Mouse (Mus musculus): ENCODE measurements around the gene Tmcc2. TPM values are rescaled to one million over a fixed set of nuclear protein-coding genes. Genes with fewer than 3 reads are reported as not detected.

Gene Tmcc2
- polyA plus RNA-seq, 1 experiment: 6.0 TPM

GRCm38 (mm10) chr1:132322711-132323542, 68.2 kb downstream of the Tmcc2 start:
- Histone ChIP-seq H3K36me3 (ENCODE audit: control insufficient read depth, insufficient read depth, low read length) (peaks cover 3% of the 10 kb centered on the region; the same call in 1 of the 2 replicates), H3K27ac (ENCODE audit: insufficient read depth, low read depth, low read length) (peak overlapping the region; percentile 53), H3K4me1 (ENCODE audit: control insufficient read depth, insufficient read depth, low read length) (peaks cover 56% of the 10 kb centered on the region), H3K27me3 (replicated peaks; ENCODE audit: control insufficient read depth, insufficient read depth, low read length) (no peaks in the 10 kb centered on the region), H3K4me3 (ENCODE audit: insufficient read depth, low read depth, low read length) (no peak overlapping the region)
- TF ChIP-seq CTCF (conservative IDR thresholded peaks at IDR 0.05; ENCODE audit: insufficient read depth, insufficient read length, low read depth, low read length) (no peak), POLR2A (IDR thresholded peaks at IDR 0.05; ENCODE audit: low read depth, low read length) (no peak)
- 37% methylated on average over 13 of the region's 13 CpGs for WGBS
- DNase-seq: peak; percentile 82

GRCm38 (mm10) chr1:132321821-132322580, 69.1 kb downstream of the Tmcc2 start:
- H3K4me3 ChIP-seq (ENCODE audit: insufficient read depth, low read depth, low read length): no peak overlapping the region
- 61% methylated on average over 7 of the region's 7 CpGs for WGBS
- H3K27ac ChIP-seq (ENCODE audit: insufficient read depth, low read depth, low read length): 0 out of 2 replicates have a peak overlapping the region, but pooled peaks have one; percentile 7
- peaks cover 47% of the 10 kb centered on the region for H3K4me1 ChIP-seq (ENCODE audit: control insufficient read depth, insufficient read depth, low read length)
- TF ChIP-seq CTCF (conservative IDR thresholded peaks at IDR 0.05; ENCODE audit: insufficient read depth, insufficient read length, low read depth, low read length) (no peak), POLR2A (IDR thresholded peaks at IDR 0.05; ENCODE audit: low read depth, low read length) (no peak)
- H3K27me3 ChIP-seq (replicated peaks; ENCODE audit: control insufficient read depth, insufficient read depth, low read length): no peaks in the 10 kb centered on the region
- no peak for DNase-seq
- H3K36me3 ChIP-seq (ENCODE audit: control insufficient read depth, insufficient read depth, low read length): no peaks in the 10 kb centered on the region; the same call in 1 of the 2 replicates

- H3K4me3 ChIP-seq (ENCODE audit: insufficient read depth, low read depth, low read length): no peak overlapping the region
- H3K27me3 ChIP-seq (replicated peaks; ENCODE audit: control insufficient read depth, insufficient read depth, low read length): no peaks in the 10 kb centered on the region
- no peaks in the 10 kb centered on the region for H3K36me3 ChIP-seq (ENCODE audit: control insufficient read depth, insufficient read depth, low read length)
- H3K4me1 ChIP-seq (ENCODE audit: control insufficient read depth, insufficient read depth, low read length): peaks cover 37% of the 10 kb centered on the region
- 31% methylated on average over 5 of the region's 5 CpGs for WGBS
- DNase-seq: peak; percentile 95
- H3K27ac ChIP-seq (ENCODE audit: insufficient read depth, low read depth, low read length): 0 out of 2 replicates have a peak overlapping the region, but pooled peaks have one; percentile 0
- TF ChIP-seq POLR2A (IDR thresholded peaks at IDR 0.05; ENCODE audit: low read depth, low read length): no peak
These were observed 71.8 kb downstream of the Tmcc2 start for GRCm38 (mm10) chr1:132319242-132319641.

- Histone ChIP-seq H3K36me3 (ENCODE audit: control insufficient read depth, insufficient read depth, low read length) (no peaks in the 10 kb centered on the region), H3K4me3 (ENCODE audit: insufficient read depth, low read depth, low read length) (peak overlapping the region; percentile 79), H3K4me1 (ENCODE audit: control insufficient read depth, insufficient read depth, low read length) (peaks cover 36% of the 10 kb centered on the region), H3K27ac (ENCODE audit: insufficient read depth, low read depth, low read length) (peak overlapping the region; percentile 94), H3K27me3 (replicated peaks; ENCODE audit: control insufficient read depth, insufficient read depth, low read length) (no peaks in the 10 kb centered on the region)
- peak; percentile 28 for DNase-seq
- no peak for TF ChIP-seq CTCF (conservative IDR thresholded peaks at IDR 0.05; ENCODE audit: insufficient read depth, insufficient read length, low read depth, low read length)
- no peak for TF ChIP-seq POLR2A (IDR thresholded peaks at IDR 0.05; ENCODE audit: low read depth, low read length)
- WGBS: 34% methylated on average over 8 of the region's 8 CpGs
These were observed 72.9 kb downstream of the Tmcc2 start for GRCm38 (mm10) chr1:132317894-132318863.

GRCm38 (mm10) chr1:132317413-132317812, 73.7 kb downstream of the Tmcc2 start:
- DNase-seq: peak; percentile 81
- WGBS: 19% methylated on average over 4 of the region's 4 CpGs
- H3K27ac ChIP-seq (ENCODE audit: insufficient read depth, low read depth, low read length): peak overlapping the region; percentile 94
- H3K27me3 ChIP-seq (replicated peaks; ENCODE audit: control insufficient read depth, insufficient read depth, low read length): no peaks in the 10 kb centered on the region
- no peak for TF ChIP-seq CTCF (conservative IDR thresholded peaks at IDR 0.05; ENCODE audit: insufficient read depth, insufficient read length, low read depth, low read length)
- no peak for TF ChIP-seq POLR2A (IDR thresholded peaks at IDR 0.05; ENCODE audit: low read depth, low read length)
- H3K4me3 ChIP-seq (ENCODE audit: insufficient read depth, low read depth, low read length): peak overlapping the region; percentile 79
- H3K4me1 ChIP-seq (ENCODE audit: control insufficient read depth, insufficient read depth, low read length): peaks cover 37% of the 10 kb centered on the region
- no peaks in the 10 kb centered on the region for H3K36me3 ChIP-seq (ENCODE audit: control insufficient read depth, insufficient read depth, low read length)

GRCm38 (mm10) chr1:132316625-132316994, 74.5 kb downstream of the Tmcc2 start:
- H3K27ac ChIP-seq (ENCODE audit: insufficient read depth, low read depth, low read length): peak overlapping the region; percentile 94
- peak; percentile 23 for DNase-seq

More at GRCm38 (mm10) chr1:132316625-132316994, 74.5 kb downstream of the Tmcc2 start:
- peak overlapping the region; percentile 79 for H3K4me3 ChIP-seq (ENCODE audit: insufficient read depth, low read depth, low read length)
- no peaks in the 10 kb centered on the region for H3K27me3 ChIP-seq (replicated peaks; ENCODE audit: control insufficient read depth, insufficient read depth, low read length)
- H3K36me3 ChIP-seq (ENCODE audit: control insufficient read depth, insufficient read depth, low read length): no peaks in the 10 kb centered on the region
- TF ChIP-seq POLR2A (IDR thresholded peaks at IDR 0.05; ENCODE audit: low read depth, low read length) (no peak), CTCF (conservative IDR thresholded peaks at IDR 0.05; ENCODE audit: insufficient read depth, insufficient read length, low read depth, low read length) (no peak)
- 16% methylated on average over 7 of the region's 7 CpGs for WGBS
- peaks cover 41% of the 10 kb centered on the region for H3K4me1 ChIP-seq (ENCODE audit: control insufficient read depth, insufficient read depth, low read length)

Measured in kidney, adult 2 months (tissue).